Mouse (Mus musculus) macrophage (primary cell): ENCODE measurements around the gene Tchhl1. TPM values are rescaled to one million over a fixed set of nuclear protein-coding genes. Genes with fewer than 3 reads are reported as not detected.
"Not testable (repeated sequence)": the region's sequence is repeated elsewhere in the genome, so short reads cannot be mapped to it uniquely, and the experiment has no call there.

Experiments used
- H3K27ac ChIP-seq: fragments of 350-480 bp; formaldehyde crosslinking; 2 replicates; pipeline ENCODE4 v1.9.0; 2021
- H3K36me3 ChIP-seq: fragments of 350-480 bp; formaldehyde crosslinking; 2 replicates; pipeline ENCODE4 v1.9.0; 2021; ENCODE audit errors: inconsistent target
- H3K4me3 ChIP-seq: fragments of 350-480 bp; formaldehyde crosslinking; 2 replicates; pipeline ENCODE4 v1.9.0; 2021; ENCODE audit errors: inconsistent target
- H3K79me2 ChIP-seq: fragments of 350-480 bp; formaldehyde crosslinking; 2 replicates; pipeline ENCODE4 v1.9.0; 2021; ENCODE audit errors: inconsistent target
- WGBS: methylation state at CpG from one replicate; pipeline ENCODE4 v1.1.7; 2026; ENCODE audit warnings: inconsistent platforms; ENCODE audit not compliant: missing documents; 5-methylcytosine and 5-hydroxymethylcytosine counted together
- polyA plus RNA-seq: library from polyadenylated mRNA; stranded (reverse); fragments of 250-400 nt; gene quantifications from 3 replicates; pipeline ENCODE4 v1.2.4, GENCODE M21; 2018; ENCODE audit warnings: inconsistent platforms

Gene Tchhl1
- polyA plus RNA-seq, 1 experiment from 2014 or later = not detected

DNA sequence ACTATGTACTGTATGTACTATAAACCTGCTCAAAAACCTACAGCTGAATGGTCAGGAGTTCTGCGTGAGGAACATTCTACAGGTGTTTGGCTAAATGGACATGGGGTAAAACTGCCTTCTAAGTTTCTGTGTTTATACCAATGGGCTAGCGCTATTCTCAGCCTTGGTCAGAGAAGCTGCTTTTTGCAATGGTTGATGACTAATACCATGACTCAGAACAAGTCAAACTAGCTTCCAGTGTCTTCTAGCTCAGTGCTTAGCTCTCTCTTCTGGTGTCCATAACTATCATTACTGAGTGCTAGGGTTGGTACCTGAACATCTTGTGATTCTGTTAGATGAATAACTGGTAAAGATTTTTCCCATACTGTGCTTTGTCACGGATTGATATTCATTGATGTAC, 17.1 kb downstream of the Tchhl1 start:
- no peak overlapping the region for H3K4me3 ChIP-seq
- H3K27ac ChIP-seq = no peak overlapping the region
- no peaks in the 10 kb centered on the region for H3K79me2 ChIP-seq
- 93% methylated on average over 3 of the region's 3 CpGs for WGBS
- no peaks in the 10 kb centered on the region for H3K36me3 ChIP-seq

DNA sequence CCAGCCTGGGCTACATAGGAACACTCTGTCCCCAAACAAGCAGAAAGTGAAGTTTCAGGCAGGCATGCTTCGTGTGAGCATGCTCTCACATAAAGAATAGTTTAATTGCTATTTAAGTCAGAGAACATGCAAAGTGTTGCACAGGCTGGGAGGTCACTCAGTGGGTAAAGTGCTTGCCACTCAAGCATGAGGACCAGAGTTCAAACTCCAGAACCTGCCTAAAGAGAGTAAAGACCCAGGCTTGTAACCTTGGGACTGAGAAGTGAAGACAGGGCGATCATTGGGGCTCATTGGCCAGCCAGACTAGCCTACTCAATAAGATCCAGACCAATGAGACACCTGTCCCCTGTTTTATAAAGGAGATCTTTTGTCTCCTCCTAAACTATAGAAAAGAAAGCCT, 20.0 kb downstream of the Tchhl1 start:
- 91% methylated on average over 2 of the region's 2 CpGs for WGBS
- H3K79me2 ChIP-seq = no peaks in the 10 kb centered on the region
- no peak overlapping the region for H3K27ac ChIP-seq
- no peaks in the 10 kb centered on the region for H3K36me3 ChIP-seq
- no peak overlapping the region for H3K4me3 ChIP-seq

DNA sequence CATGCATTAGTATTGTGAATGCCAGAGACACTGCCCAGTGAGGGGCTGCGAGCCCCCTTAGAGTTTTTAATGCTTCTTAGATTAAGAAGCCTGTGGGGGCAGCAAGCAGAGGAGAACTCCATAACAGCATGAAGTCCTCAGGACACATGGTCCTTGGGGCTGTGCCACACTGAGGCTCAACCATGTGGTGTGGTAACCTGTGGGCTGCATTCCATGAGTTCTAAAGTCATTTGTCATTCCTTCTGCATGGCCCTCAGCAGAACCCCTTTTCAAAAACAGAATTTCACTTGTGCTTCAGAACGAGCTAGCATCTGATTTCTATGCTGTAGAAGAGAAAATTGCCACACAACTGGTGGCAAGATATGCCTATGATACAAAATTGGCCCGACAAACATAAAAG, 23.6 kb downstream of the Tchhl1 start:
- no peaks in the 10 kb centered on the region for H3K36me3 ChIP-seq
- no peak overlapping the region for H3K27ac ChIP-seq
- H3K4me3 ChIP-seq = no peak overlapping the region
- H3K79me2 ChIP-seq = no peaks in the 10 kb centered on the region
- WGBS = 88% methylated on average over 3 of the region's 3 CpGs

DNA sequence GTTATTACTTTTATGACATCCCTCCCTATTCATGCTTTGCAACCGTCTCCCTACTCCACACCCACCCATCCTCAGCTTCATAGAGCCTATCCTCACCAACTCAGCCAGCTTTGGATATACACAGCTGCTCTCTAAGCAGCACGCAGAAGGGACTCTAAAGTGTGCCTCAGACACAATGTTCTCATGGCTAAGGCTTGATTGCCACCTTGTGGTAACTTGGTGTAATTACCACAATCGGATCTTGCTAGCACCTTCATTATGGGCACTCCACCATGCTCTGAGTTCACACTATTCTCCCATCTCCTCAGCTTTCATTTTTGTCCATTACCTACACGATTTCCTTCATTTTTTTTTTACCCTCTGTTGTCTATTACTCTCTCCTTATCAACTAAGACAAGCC, 25.4 kb downstream of the Tchhl1 start:
- H3K36me3 ChIP-seq = no peaks in the 10 kb centered on the region

DNA sequence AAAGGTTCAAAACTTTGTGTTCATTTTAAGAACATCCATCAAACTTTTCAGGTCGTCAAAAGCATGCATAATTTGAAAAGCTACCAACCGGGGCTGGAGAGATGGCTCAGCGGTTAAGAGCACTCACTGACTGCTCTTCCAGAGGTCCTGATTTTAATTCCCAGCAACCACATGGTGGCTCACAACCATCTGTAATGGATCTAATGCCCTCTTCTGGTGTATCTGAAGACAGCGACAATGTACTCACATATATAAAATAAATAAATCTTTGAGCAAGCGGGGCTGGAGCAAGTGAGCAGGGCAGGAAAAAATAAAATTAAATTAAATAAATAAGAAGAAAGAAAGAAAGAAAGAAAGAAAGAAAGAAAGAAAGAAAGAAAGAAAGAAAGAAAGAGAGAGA, 26.2 kb downstream of the Tchhl1 start:
- not testable (repeated sequence) for H3K79me2 ChIP-seq, H3K36me3 ChIP-seq, H3K27ac ChIP-seq, H3K4me3 ChIP-seq
- 40% methylated on average over 5 of the region's 5 CpGs for WGBS

More for the DNA sequence above, 25.4 kb downstream of the Tchhl1 start:
- Histone ChIP-seq H3K27ac (no peak overlapping the region), H3K4me3 (no peak overlapping the region), H3K79me2 (no peaks in the 10 kb centered on the region)
- 2% methylated on average over 4 of the region's 4 CpGs for WGBS

DNA sequence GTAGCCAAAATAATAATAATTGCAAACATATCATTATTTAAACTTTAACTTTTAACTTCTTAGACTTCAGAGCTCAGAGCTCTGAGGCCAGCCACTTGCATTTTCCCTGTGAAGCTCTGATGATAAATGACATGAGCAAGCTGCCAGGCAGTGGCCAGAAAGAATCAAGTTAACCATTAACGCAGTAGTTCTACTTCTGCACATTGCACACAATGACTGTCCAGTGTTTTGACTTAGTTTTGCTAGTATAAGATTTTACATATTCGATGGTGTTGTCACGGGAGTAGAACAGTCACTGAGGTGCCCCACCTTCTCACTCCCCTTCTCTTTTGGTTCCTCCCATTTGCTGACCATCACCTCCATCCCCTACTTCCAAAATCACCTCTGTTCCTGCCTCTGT, 28.6 kb downstream of the Tchhl1 start:
- no peaks in the 10 kb centered on the region for H3K79me2 ChIP-seq
- no peak overlapping the region for H3K4me3 ChIP-seq
- H3K36me3 ChIP-seq = no peaks in the 10 kb centered on the region
- no peak overlapping the region for H3K27ac ChIP-seq
- WGBS = 100% methylated on average over 3 of the region's 3 CpGs

DNA sequence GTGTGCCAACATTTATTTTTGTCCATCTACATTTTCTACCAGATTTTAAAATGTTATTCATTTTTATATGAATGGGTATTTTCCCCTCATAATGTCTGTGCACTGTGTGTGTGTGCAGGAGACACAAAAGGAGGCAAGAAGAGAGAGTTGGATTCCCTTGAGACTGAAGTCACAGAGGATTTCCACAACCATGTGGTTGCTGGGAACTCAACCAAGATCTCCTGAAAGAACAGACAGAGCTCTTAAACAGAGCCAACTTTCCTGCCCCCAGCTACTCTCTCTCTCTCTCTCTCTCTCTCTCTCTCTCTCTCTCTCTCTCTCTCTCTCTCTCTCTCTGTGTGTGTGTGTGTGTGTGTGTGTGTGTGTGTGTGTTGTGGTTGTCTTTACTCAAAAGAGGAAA, 30.6 kb downstream of the Tchhl1 start:
- Histone ChIP-seq H3K4me3 (no peak overlapping the region), H3K27ac (no peak overlapping the region), H3K79me2 (no peaks in the 10 kb centered on the region), H3K36me3 (no peaks in the 10 kb centered on the region)

DNA sequence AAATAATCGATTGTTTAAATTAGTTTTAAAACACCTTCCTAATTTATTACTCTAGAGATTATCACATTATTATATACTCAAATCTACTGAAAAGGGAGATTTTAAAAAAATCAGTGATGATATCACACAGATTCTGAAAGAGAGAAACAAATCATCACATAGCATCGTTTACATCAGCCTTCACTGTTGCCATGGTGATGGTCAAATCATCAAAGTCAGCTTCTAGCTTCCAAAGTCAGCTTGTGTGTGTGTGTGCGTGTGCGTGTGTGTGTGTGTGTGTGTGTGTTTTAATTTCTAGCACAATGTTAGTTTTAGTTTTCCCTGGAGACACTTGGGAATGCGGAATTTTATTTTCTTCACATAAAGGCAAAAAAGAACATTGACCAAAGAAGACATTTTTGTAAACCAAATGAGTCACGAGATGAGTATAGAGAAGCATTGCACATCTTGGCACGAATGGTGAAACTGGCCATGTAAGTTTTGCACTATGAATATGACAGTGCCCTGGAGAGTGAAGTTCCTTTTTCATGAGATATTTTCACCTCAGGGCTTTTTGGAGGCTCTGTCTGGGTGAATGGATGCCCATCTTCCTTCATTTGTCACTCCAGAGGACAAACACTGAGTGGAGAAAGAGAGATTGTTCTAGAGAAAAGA, 36.1 kb downstream of the Tchhl1 start:
- WGBS = 79% methylated on average over 7 of the region's 7 CpGs

DNA sequence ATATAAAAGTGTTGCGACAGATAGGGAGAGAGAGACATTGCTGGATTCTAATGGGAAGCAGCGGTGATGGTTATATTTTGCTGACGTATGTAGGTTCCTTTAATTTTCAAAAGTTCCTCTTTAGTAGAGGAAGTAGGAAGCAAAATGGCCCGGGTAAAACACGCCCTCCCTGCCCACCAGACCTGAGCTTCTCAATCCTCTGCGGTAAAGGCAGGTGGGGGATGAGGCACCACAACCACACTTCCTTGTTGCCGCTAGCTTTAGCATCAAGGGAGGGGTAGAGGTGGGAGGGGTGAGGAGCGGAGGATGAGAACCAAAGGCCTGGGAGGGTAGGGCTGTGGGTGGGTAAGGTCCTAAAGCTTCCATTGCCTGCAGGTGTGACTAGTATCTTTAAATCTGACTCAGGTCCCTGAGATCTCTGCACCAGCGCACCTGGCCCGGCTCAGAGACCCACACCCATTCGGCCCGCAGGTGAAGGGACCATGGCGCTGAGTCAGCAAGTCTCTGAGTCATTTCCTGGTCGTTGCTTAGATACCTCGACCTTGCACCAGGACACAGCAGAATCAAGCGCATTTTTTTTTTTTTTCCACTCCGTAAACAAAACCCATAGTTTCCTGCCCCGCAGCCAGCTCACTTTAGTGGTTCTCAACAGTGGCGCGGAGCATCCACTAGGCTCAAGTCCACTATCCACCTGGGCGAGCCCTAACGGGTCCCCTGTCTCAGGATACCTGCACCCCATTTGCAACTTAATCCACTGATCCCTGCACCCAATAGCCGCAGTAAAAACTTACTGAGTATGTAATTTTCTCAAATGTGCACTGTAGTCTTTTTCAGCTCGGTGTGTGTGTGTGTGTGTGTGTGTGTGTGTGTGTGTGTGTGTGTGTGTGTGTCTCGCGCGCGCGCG, 37.7 kb downstream of the Tchhl1 start:
- no peaks in the 10 kb centered on the region for H3K79me2 ChIP-seq
- WGBS = 18% methylated on average over 28 of the region's 30 CpGs
- H3K27ac ChIP-seq = peak overlapping the region; percentile 37
- no peaks in the 10 kb centered on the region for H3K36me3 ChIP-seq
- peak overlapping the region; percentile 32 for H3K4me3 ChIP-seq

More for the DNA sequence above, 36.1 kb downstream of the Tchhl1 start:
- no peak overlapping the region for H3K4me3 ChIP-seq
- no peak overlapping the region for H3K27ac ChIP-seq
- H3K36me3 ChIP-seq = no peaks in the 10 kb centered on the region
- H3K79me2 ChIP-seq = no peaks in the 10 kb centered on the region

DNA sequence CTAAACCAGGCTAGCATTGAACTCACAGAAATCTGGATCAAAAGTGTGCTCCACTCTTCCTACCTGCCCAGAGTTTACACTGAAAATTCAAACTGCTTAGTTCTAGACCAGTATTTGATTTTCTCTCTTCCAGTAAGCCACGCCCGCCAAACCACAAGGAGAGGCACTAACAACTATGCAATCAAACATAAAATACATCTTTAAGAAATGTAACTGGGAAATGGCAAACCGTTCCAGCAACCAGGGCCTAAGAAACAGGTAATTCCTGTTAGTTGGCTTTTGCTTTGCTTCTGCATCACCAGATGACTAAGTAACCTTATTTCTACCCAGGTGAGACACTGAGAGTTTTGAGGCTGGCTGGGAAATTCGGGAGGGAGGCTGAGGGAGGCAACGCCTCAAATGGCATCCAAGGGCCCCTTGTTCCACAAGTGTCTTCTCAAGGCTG, 38.3 kb downstream of the Tchhl1 start:
- Histone ChIP-seq H3K4me3 (no peak overlapping the region), H3K79me2 (no peaks in the 10 kb centered on the region), H3K36me3 (no peaks in the 10 kb centered on the region), H3K27ac (no peak overlapping the region)
- 60% methylated on average over 5 of the region's 5 CpGs for WGBS

DNA sequence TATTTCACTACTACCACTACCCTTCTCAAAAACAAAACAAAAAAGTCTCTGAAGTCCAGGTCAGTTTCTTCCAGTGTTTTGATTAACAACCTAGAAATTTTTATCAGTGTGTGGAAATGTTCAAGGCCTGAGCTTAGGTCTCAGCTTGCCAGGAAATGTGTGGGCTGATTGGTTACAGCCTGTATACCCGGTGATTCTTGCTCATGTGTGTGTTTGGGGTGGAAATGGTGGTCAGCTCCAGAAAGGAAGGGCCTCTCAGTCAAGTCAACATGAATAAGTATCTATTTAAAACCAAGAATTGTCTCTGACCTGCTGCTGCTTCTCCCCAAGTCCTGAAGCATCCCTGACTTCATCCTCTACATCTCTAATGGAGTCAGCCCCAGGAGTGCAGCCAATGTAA, 40.7 kb downstream of the Tchhl1 start:
- Histone ChIP-seq H3K4me3 (no peak overlapping the region), H3K36me3 (no peaks in the 10 kb centered on the region), H3K79me2 (no peaks in the 10 kb centered on the region), H3K27ac (no peak overlapping the region)
- WGBS = 21% methylated on average over 1 of the region's 1 CpGs

DNA sequence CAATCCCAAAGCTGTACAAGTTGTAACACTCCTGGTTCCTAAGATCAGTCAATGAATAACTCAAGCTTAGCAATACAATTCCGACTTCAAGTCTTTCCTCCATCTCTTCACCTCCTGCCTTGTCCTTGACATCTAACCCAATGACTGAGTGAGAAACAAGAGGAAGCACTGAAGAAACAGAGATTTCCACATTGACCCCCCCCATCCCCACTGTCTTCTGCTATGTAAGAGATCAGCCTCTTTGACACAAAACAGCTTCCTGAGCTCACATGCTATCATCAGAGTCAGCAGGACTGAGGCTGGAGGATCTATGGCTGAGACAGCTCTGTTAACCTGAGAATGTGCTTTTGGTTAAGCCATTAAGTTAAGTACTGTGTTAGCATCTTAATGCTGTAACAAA, 42.5 kb downstream of the Tchhl1 start:
- Histone ChIP-seq H3K79me2 (no peaks in the 10 kb centered on the region), H3K27ac (no peak overlapping the region), H3K4me3 (no peak overlapping the region), H3K36me3 (no peaks in the 10 kb centered on the region)
- 86% methylated on average over 1 of the region's 1 CpGs for WGBS

DNA sequence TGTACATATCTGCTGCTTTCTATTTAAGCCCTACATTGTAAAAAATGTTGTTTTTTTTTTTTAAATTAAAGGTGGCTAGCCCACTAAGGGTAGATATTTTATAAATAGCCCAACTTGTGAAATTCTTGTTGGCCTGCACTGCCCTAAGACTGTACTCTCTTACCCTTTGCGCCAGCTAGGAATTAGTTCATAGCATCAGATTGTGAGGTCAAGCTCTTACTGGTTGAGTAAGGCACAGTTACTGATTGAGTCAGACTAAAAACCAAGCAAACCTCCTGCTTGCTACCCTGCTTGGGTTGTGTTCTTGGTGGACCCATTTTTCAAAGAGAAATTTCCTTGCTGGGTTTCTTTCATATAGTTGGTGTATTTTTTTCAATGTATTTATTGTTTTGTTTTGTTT, 43.2 kb downstream of the Tchhl1 start:
- Histone ChIP-seq H3K36me3 (no peaks in the 10 kb centered on the region), H3K79me2 (no peaks in the 10 kb centered on the region), H3K4me3 (no peak overlapping the region), H3K27ac (no peak overlapping the region)
- 92% methylated on average over 1 of the region's 1 CpGs for WGBS

DNA sequence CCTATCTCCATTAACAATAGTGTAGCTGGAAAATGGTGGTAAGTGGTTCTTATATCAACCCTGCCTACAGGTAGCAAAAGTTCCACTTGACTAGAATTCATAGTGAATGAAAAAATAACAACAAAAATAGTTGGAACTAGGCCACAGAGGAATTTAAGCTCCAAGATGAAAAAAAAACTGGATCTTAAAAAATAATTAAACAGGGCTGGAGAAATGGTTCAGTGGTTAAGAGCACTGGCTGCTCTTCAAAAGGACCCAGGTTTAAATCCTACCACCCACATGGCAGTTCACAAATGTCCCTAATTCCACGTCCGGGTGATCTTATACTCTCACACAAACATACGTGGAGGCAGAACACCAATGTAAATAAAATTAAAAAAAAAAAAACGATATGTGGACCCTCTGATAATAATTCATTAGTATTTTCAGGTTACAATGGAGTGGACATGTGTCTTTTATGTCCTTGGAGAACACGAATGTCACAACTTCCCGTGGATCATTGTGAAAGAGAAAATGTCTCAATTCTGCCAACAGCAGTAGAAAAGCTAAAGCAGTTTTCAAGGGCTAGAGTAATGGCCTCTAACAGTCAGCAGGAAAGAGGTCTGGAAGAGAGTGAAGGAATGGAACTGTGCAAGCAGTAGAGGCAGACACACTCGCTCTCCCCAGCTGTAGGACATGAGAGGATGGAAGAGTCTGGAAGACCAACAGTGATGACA, 44.0 kb downstream of the Tchhl1 start:
- Histone ChIP-seq H3K27ac (no peak overlapping the region), H3K4me3 (no peak overlapping the region), H3K79me2 (no peaks in the 10 kb centered on the region), H3K36me3 (no peaks in the 10 kb centered on the region)
- 73% methylated on average over 7 of the region's 7 CpGs for WGBS

DNA sequence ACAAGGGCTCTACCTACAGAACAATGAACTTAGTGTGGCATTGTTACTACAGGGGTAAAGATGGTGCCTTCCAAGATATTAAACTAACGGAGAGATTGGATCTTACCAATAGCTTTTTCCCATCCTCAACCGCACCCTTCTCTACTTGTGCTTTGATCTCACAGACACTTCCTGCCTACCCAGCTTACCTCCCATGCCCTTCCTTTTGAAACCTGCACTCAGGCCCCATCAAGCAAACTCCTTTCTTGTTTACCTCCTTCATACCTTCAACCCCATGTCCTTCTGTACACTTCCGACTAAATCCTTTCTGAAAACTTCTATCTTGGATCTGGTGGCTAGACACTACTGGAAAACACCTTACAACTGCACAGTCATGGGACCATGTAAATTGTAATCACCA, 46.1 kb downstream of the Tchhl1 start:
- Histone ChIP-seq H3K36me3 (no peaks in the 10 kb centered on the region), H3K79me2 (no peaks in the 10 kb centered on the region), H3K27ac (no peak overlapping the region), H3K4me3 (no peak overlapping the region)
- 91% methylated on average over 3 of the region's 3 CpGs for WGBS
